Mouse (Mus musculus) limb, embryonic 11.5 days (tissue): Measurements from ENCODE around the gene Gucy1a1. TPM values are rescaled to one million over a fixed set of nuclear protein-coding genes. Genes with fewer than 3 reads are reported as not detected.

Source experiments
- ATAC-seq: fragments of 200-750 bp; cut with Nextera tagmentation; 2 replicates; pipeline ENCODE4 v1.8.0; 2017; ENCODE audit warnings: low read depth; ENCODE audit not compliant: insufficient number of reproducible peaks, low FRiP score, low TSS enrichment
- DNase-seq: peaks from one replicate; pipeline ENCODE4 v3.0.0-alpha.2; 2015; ENCODE audit warnings: low spot score
- H3K27ac ChIP-seq: fragments of 300-500 bp; sonication (generic); replicated peaks from 2 replicates; pipeline ENCODE4 v1.5.1; 2014; ENCODE audit warnings: low read depth, mild to moderate bottlenecking, low read length
- H3K27me3 ChIP-seq: fragments of 300-500 bp; sonication (generic); 2 replicates; pipeline ENCODE4 v1.6.1; 2014; ENCODE audit warnings: mild to moderate bottlenecking, low read length, mixed read lengths; ENCODE audit not compliant: control insufficient read depth, insufficient read depth
- H3K36me3 ChIP-seq: fragments of 300-500 bp; sonication (generic); 2 replicates; pipeline ENCODE4 v1.6.1; 2014; ENCODE audit warnings: mild to moderate bottlenecking, low read length, moderate library complexity, mixed read lengths; ENCODE audit not compliant: control insufficient read depth, insufficient read depth
- H3K4me1 ChIP-seq: fragments of 300-500 bp; sonication (generic); 2 replicates; pipeline ENCODE4 v1.6.1; 2014; ENCODE audit warnings: low read length, mixed read lengths; ENCODE audit not compliant: control insufficient read depth, insufficient read depth
- H3K4me2 ChIP-seq: fragments of 300-500 bp; sonication (generic); 2 replicates; pipeline ENCODE4 v1.6.1; 2014; ENCODE audit warnings: low read depth, mild to moderate bottlenecking, moderate library complexity; ENCODE audit not compliant: severe bottlenecking
- H3K4me3 ChIP-seq: fragments of 300-500 bp; sonication (generic); 2 replicates; pipeline ENCODE4 v1.5.1; 2014; ENCODE audit warnings: low read depth, low read length
- H3K9ac ChIP-seq: fragments of 300-500 bp; sonication (generic); 2 replicates; pipeline ENCODE4 v1.6.1; 2014; ENCODE audit warnings: mild to moderate bottlenecking, low read length
- H3K9me3 ChIP-seq: fragments of 300-500 bp; sonication (generic); 2 replicates; pipeline ENCODE4 v1.6.1; 2016; ENCODE audit warnings: low read length; ENCODE audit not compliant: control insufficient read depth
- WGBS: fragments of 180-500 bp; shearing (Covaris S2); extraction: QIAGEN DNeasy Blood & Tissue Kit; methylation state at CpG from one replicate; pipeline ENCODE4 v1.1.7; 2014; 5-methylcytosine and 5-hydroxymethylcytosine counted together
- polyA plus RNA-seq: library from polyadenylated mRNA; unstranded; fragments of >200 nt; fragmentation: Nextera tagmentation; extraction: Ambion mirVana; gene quantifications from 2 replicates; pipeline ENCODE4 v1.2.1, GENCODE M21; 2014

The Gucy1a1 gene
- polyA plus RNA-seq, 1 experiment from 2014 or later: 0.85 TPM

DNA sequence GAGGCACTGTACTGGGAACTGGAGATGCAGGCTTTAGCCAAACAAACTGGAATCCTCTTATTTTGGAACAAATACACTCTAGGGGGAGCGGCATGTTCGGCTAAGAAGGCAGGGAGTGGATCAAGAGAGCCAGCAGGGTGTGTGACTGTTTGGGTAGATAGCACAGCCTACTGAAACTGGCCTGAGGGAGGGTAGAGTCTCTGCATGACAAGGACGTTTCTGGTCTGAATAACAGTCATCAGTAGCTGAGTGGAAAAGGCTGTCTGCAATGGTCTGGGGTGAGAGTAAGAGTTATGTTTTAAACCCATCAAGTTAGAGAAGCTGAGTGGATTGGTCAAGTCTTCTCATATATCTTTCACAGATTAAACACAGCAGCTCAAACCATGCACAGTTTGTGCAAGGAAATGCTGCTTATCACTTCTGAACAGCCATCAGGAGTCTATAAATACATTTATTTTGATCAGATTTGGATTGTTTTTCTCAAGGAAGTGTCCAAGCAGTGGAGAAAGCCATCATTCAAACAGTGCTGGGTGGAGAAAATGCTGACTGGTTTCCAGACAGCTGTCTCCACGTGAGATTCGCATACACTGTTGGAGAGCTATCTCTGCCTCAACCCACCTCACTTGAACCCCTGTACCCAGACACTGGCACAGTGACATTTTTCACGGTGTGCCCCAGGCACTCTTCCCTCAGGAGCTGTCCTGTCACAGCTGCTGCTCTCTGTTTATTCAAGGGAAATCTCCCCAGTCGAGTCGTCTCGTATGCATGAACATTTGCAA lies 84.0 kb downstream of the Gucy1a1 start:
- Histone ChIP-seq H3K4me3 (no peak overlapping the region), H3K36me3 (no peaks in the 10 kb centered on the region), H3K4me1 (no peaks in the 10 kb centered on the region), H3K27me3 (no peaks in the 10 kb centered on the region), H3K9ac (no peak overlapping the region), H3K4me2 (no peak overlapping the region), H3K9me3 (no peaks in the 10 kb centered on the region), H3K27ac (no peak overlapping the region)
- 52% methylated on average over 9 of the region's 9 CpGs for WGBS
- no peak for DNase-seq
- ATAC-seq: no peak

DNA sequence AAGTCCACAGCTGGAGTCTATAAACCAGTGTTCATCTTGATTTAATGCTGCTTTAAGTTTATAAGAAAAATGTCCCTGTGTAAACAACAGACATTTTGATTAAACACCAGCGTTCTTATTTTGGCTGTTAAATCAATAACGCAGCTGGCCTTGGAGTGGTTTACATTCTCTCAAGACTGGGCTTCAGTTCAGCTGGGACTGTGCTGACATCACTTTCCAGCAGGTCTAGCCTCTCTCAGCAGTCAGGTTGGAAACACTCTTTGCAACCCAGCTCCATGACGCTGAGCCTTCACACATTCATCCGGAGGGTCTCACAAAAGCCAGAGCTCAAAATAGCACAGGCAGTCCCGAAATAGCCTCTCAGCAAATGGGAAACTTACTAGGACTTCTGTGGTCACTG lies 88.4 kb downstream of the Gucy1a1 start:
- no peak for ATAC-seq
- Histone ChIP-seq H3K4me2 (no peak overlapping the region), H3K27me3 (no peaks in the 10 kb centered on the region), H3K36me3 (no peaks in the 10 kb centered on the region), H3K4me1 (no peaks in the 10 kb centered on the region), H3K27ac (no peak overlapping the region), H3K4me3 (no peak overlapping the region), H3K9me3 (no peaks in the 10 kb centered on the region), H3K9ac (no peak overlapping the region)
- 61% methylated on average over 5 of the region's 5 CpGs for WGBS
- DNase-seq: no peak

DNA sequence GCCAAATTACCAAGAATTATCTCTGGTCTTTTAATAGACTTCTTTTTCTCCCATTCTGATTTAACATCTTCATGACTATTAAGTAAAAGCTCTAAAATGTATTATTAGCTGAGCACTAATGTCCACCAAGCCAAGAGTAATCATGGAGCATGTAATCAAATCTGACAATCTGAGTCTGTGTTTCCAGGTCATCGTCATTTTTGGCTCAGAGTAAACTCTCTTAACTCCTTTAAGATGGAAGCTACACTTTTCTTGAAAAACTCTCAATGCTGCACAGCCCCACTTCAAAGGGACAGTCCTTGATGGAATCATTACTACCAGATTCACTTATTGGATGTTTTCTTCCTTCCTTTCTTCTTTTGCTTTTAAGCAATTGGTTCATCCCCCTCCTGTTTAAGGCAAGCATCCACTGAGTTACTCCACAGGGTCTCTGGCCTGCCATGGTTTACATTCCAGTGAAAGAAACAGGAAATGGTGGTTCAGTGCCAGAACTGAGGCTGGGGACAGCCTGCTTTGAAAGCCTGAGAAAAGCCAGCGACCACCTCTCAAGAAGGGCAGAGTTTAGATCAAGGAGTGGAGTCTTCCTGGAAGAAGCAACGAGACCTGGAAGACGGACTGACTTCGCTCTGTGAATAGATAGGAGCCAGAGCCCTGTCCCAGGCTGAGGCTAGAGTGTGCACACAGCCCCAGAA lies 91.2 kb downstream of the Gucy1a1 start:
- ATAC-seq: no peak
- WGBS: 43% methylated on average over 5 of the region's 5 CpGs
- Histone ChIP-seq H3K27me3 (no peaks in the 10 kb centered on the region), H3K9ac (no peak overlapping the region), H3K4me3 (no peak overlapping the region), H3K4me2 (no peak overlapping the region), H3K4me1 (no peaks in the 10 kb centered on the region), H3K27ac (no peak overlapping the region), H3K9me3 (no peaks in the 10 kb centered on the region), H3K36me3 (no peaks in the 10 kb centered on the region)
- no peak for DNase-seq

DNA sequence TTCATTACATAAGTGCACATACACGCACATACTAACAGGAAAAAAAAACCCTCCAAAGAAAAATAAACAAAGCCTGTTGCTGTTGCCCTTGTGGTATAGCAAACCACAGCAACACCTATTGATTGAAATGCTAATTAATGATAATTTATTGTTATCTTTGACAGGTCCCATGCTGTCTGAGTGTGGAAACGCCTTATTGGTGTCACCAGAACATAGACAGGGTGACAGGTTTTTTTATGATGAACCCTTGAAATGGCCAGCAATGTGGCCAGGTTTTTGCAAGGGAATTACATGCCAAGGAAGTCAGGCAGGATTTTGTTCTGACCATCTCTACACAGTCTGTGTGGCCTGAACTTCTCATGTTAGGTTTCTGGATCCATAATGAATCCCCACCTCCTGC lies 93.6 kb downstream of the Gucy1a1 start:
- Histone ChIP-seq H3K27me3 (no peaks in the 10 kb centered on the region), H3K4me2 (no peak overlapping the region), H3K4me3 (no peak overlapping the region), H3K9me3 (no peaks in the 10 kb centered on the region), H3K4me1 (no peaks in the 10 kb centered on the region), H3K36me3 (no peaks in the 10 kb centered on the region), H3K27ac (no peak overlapping the region), H3K9ac (no peak overlapping the region)
- DNase-seq: no peak
- ATAC-seq: no peak
- WGBS: 46% methylated on average over 2 of the region's 2 CpGs

DNA sequence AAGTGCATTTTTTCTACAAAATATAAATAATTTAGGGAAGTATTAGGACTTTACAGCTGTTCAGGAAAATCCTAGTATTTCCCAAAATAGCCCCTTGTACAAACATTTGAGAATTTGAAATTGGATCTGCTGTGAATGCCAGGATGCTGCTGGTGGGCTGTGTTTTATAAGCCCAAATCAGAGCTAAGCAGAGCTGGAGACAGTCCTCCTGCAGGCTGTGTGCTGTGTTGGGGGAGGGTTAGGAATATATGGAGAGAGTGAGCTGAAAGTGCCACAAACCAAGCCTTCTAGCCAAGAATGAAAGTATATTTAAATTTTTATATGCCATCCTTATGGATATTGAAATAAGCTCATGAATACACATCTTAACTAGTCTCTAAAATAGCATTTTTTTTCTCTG lies 94.1 kb downstream of the Gucy1a1 start:
- Histone ChIP-seq H3K4me1 (no peaks in the 10 kb centered on the region), H3K27ac (no peak overlapping the region), H3K27me3 (no peaks in the 10 kb centered on the region), H3K4me2 (no peak overlapping the region), H3K9me3 (no peaks in the 10 kb centered on the region), H3K9ac (no peak overlapping the region), H3K4me3 (no peak overlapping the region), H3K36me3 (no peaks in the 10 kb centered on the region)
- no peak for ATAC-seq
- no peak for DNase-seq

DNA sequence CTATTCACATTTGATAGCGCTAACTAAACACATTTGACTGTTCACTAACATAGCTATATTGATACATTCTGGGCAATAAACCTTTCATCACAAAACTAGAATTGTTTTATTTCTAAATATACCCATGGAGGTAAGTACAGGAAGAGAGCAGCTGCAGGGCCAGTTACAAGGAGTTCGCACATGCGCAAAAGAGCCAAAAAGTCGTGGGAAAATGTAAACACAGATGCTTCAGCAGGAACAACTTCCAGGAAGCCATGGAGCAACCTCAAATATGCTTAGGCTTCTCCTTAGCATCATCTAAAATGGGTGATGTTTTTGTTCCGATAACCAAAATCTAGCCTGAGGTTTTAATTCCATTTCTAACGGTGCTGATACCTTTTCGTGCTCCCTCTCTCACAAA lies 96.9 kb downstream of the Gucy1a1 start:
- Histone ChIP-seq H3K36me3 (no peaks in the 10 kb centered on the region), H3K4me2 (no peak overlapping the region), H3K27me3 (no peaks in the 10 kb centered on the region), H3K9ac (no peak overlapping the region), H3K27ac (no peak overlapping the region), H3K4me1 (no peaks in the 10 kb centered on the region), H3K4me3 (no peak overlapping the region), H3K9me3 (no peaks in the 10 kb centered on the region)
- 62% methylated on average over 7 of the region's 7 CpGs for WGBS
- no peak for DNase-seq
- no peak for ATAC-seq

DNA sequence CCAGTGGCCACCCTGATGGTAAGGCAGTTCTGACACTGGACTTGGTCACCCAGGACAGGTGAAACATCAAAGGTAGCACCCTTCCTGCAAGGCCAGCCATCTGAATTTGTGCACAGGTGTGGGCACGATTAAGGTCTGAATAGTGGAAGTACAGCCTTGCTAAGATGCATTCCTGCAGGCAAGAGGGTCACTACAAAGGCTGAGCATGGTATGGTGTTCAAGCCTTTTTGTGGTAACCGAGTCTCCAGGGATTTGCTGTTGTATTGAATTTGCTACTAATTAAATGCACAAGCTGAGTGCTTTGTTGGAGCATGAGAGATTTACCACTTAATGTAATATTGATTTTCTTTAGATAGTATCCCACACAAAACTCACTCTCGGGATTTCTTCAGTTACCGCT lies 97.5 kb downstream of the Gucy1a1 start:
- H3K4me3 ChIP-seq: no peak overlapping the region
- WGBS: 76% methylated on average over 4 of the region's 4 CpGs
- DNase-seq (no peak), ATAC-seq (no peak)
- no peaks in the 10 kb centered on the region for H3K36me3 ChIP-seq
- H3K27ac ChIP-seq: no peak overlapping the region
- H3K27me3 ChIP-seq: no peaks in the 10 kb centered on the region
- no peak overlapping the region for H3K9ac ChIP-seq
- H3K4me2 ChIP-seq: no peak overlapping the region
- no peaks in the 10 kb centered on the region for H3K9me3 ChIP-seq
- no peaks in the 10 kb centered on the region for H3K4me1 ChIP-seq

DNA sequence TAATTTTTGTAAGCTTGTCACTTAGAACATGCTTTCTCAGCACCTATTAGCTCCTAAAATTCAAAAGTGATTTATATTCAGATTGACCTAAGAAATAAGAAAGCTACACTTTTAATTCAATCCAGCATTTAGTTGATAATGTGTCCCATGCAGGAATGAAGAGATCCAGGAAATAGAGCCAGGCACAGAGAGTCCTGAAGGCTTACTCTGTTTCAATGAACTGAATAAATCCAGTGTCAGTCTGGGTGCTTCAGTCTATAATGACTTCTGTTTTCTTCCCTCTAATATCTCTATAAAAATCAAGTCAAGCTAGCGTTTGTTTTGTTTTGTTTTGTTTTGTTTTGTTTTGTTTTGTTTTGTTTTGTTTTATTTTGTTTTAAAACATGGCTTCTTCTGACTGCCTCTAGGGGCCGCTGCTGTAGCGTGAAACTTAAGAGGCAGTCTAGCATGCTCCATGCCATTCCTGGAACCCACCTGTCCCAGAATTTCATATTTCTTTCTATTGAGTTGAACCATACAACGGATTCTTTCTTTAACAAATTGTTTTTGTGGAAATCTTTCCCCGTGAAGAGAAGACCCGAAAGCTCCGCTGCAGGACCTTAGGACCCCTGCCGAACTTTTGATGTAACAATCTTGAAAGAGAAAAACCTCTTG lies 98.4 kb downstream of the Gucy1a1 start:
- whole genome bisulfite sequencing: 34% methylated on average over 8 of the region's 8 CpGs
- no peak for ATAC-seq

More for the DNA sequence above, 98.4 kb downstream of the Gucy1a1 start:
- H3K9ac ChIP-seq: no peak overlapping the region
- no peaks in the 10 kb centered on the region for H3K4me1 ChIP-seq
- no peaks in the 10 kb centered on the region for H3K36me3 ChIP-seq
- no peak overlapping the region for H3K4me3 ChIP-seq
- no peaks in the 10 kb centered on the region for H3K27me3 ChIP-seq
- no peak overlapping the region for H3K4me2 ChIP-seq
- peak; percentile 58 for DNase-seq
- H3K27ac ChIP-seq: no peak overlapping the region
- no peaks in the 10 kb centered on the region for H3K9me3 ChIP-seq
